Mouse (Mus musculus) lung, postnatal 14 days (tissue): ENCODE measurements around the gene Atg4d.
"Not testable (repeated sequence)": the region's sequence is repeated elsewhere in the genome, so short reads cannot be mapped to it uniquely, and the experiment has no call there.

Experiments used
- DNase-seq: peaks from one replicate; pipeline ENCODE4 v3.0.0; 2021

Atg4d gene

GRCm38 (mm10) chr9:21265000-21265561 lies at the start of gene Atg4d:
Gene Atg4d (plus strand): TSS chr9:21265293.
- DNase-seq = peak; percentile 98

DNA sequence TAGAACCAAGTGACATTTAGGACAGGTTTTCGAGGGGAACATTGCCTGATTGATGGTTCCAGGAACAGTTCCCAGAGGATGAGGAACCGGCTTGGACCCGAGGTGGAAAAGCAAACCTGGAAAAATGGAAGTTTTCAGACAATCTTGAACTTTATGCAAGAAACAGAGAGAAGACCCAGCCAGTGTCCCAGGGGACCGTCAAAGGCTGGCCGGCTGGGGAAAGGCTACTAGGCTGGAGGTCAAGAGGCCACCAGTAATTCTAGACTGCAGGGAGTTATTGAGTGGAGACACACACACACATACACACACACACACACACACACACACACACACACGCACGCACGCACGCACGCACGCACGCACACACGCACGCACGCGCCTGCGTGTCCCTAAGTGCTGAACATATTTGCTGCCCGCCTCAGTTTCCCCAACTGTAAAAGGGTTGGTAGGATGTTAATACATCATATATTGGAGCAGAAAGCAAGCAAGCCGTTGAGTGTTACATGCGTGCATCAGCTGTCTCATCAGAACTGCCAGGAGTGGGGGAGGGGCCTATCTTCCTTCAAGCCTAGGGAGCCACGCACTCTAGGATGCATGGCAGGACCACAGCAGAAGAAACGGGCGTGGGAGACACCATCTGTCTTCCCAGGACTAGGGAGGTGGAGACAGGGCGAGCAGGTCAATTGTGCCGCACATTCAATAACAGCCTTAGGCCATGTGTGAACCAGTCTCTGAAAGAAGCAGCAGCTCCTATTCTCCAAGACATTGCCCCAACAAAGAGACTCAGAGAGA lies 48.8 kb upstream of the Atg4d start:
- no peak for DNase-seq

GRCm38 (mm10) chr9:21219820-21220219 lies 45.3 kb upstream of the Atg4d start:
- no peak for DNase-seq

- DNase-seq = peak; percentile 93
Observed at GRCm38 (mm10) chr9:21220490-21221382, 44.4 kb upstream of the Atg4d start.

GRCm38 (mm10) chr9:21221383-21221929 lies 43.6 kb upstream of the Atg4d start:
- DNase-seq = peak; percentile 55

GRCm38 (mm10) chr9:21223490-21223889 lies 41.6 kb upstream of the Atg4d start:
- not testable (repeated sequence) for DNase-seq

DNA sequence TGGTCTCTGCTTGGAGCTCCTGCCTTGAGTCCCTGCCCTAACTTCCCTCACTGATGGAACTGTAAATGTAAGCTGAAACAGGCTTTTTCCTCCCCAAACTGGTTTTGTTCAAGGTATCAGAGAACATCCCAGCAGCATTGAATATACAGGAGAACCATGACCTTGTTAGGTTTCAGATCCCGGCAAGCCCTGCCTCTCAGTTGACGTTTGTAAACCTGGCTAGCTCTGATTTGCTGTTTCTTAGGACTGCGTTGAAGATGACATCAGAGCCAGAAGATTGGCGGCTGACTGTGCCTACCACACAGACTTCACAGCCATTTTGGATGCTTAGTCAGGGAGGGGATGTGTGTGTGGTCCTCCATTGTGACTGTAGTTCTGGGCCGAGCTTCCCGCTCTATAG lies 41.2 kb upstream of the Atg4d start:
- no peak for DNase-seq

GRCm38 (mm10) chr9:21224576-21225414 lies 40.3 kb upstream of the Atg4d start:
- peak; percentile 31 for DNase-seq

- DNase-seq = no peak
Observed at GRCm38 (mm10) chr9:21225415-21225758, 39.7 kb upstream of the Atg4d start.

- no peak for DNase-seq
Observed at GRCm38 (mm10) chr9:21227342-21227741, 37.8 kb upstream of the Atg4d start.

DNA sequence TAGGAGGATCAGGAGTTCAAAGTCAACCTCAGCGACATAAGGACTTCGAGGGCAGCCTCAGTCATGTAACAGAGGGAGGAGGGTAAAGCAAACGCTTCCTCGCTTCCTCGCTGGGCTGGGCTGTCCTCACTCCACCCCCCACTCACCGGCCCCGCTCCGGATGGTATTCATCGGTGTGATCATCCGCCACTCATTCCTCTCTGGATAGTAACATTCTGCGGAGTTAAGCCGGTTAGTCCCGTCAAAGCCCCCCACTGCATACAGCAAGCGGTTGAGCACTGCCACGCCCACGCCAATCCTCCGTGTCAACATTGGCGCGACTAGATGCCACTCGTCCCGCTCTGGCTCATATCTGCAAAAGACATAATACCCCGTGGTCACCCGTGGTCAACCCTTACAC lies 33.5 kb upstream of the Atg4d start:
- DNase-seq = no peak

- DNase-seq = no peak
Observed at GRCm38 (mm10) chr9:21232867-21233266, 32.2 kb upstream of the Atg4d start.

DNA sequence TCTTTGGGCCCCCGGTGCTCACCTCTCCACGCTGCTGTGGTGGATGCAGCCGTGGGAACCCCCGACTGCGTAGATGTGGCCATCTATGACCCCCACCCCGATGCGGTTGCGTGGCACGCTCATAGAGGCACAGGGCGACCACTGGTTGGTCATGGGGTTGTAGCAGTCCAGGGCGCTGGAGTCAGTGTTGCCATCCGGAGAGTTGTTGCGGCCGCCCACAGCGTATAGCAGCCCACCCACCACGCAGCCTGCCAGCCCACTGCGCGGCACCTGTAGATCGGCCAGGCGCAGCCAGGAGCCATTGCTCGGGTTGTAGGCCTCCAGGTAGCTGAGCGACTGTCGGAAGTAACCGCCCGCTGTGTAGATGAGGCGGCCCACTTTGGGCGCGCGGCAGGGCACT lies 31.7 kb upstream of the Atg4d start:
- no peak for DNase-seq

DNA sequence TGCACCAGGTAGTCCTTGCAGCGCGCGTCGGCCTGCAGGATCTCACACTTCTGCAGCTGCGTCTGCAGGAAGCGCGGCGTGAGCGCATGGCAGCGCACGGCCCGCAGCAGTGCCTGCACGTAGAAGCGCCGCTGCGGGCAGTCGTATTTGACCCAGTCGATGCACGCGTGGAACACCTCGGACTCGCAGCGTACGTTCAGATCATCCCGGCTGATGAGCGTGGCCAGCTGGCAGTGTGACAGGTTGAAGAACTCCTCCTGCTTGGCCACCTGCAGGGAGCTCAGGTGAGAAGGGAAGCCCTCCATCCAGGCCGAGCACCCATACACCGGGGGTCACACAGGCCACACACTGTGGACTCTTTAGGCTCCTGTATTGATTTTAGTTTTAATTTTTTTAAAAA lies 31.3 kb upstream of the Atg4d start:
- no peak for DNase-seq

GRCm38 (mm10) chr9:21235341-21235740 lies 29.8 kb upstream of the Atg4d start:
- no peak for DNase-seq

- no peak for DNase-seq
Observed at GRCm38 (mm10) chr9:21236991-21237367, 28.1 kb upstream of the Atg4d start.

DNA sequence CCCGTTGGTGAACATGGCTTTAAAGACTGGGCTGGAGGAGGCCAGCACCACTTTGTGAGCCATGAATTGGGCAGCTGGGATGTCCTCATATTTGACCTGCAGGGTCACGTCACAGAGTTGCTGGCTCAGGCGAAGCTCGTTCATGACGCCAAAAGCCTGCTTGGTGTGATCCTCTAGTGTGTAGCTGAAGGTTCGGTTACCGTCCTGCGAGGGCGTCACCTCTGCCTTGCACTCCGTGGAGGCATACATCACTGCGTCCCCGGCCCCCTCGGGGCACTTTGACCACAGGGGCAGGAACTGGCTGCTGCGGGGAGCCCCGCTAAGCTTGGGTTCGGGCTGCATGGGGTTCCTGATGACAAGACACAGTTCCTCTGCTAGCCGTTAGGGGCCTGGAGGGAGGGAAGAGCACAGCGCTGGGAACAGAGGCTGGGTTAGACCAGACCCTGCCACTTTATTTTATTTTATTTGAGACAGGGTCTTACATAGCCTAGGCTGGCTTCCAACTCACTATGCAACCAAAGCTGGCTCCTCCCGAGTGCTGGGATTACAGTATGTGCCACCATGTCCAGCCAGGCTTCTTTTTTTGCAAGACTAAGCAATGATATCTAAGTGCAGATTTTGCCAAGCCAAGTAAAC lies 27.6 kb upstream of the Atg4d start:
- peak; percentile 17 for DNase-seq

DNA sequence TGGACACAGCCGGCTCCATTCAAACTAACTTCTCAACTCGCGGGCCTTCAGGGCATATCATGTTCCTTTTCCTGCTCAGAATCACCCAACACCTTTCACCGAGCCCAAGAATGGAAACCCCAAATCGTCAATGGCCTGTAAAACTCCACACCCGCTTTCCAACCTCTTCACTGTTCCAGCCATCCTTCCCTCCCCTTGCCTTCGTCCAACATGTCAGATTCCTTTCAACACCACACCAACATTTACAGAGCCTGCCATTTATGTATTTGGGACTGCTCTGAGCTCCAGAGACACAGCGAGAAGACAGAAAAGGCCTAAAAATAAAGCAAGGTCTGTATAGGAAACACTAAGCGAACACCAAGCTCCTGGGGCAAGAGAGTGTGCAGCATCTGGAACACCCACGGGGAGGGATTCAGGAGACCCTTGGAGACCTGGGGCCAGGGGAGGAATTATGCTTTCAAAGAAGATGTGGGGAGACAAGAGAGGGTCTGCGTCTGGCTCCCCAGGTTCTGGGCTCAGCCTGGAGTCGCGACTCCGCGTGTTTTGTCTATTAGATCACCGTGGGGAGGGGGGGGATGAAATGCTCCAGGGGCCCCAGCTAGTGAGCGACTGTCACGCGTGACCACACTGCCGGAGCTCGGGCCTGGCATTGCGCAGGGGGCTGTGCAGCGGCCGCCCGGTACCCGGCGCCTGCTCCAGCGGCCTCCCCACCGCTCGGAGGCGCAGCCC lies 26.9 kb upstream of the Atg4d start:
- DNase-seq = no peak

- peak; percentile 83 for DNase-seq
Observed at GRCm38 (mm10) chr9:21238733-21239464, 26.2 kb upstream of the Atg4d start, which contains the start of gene Keap1. Gene Keap1 (minus strand): TSS chr9:21239361.

GRCm38 (mm10) chr9:21239465-21239848 lies 25.6 kb upstream of the Atg4d start:
- DNase-seq = no peak

- DNase-seq = peak; percentile 89
Observed at GRCm38 (mm10) chr9:21241343-21241742, 23.8 kb upstream of the Atg4d start.
